Mouse (Mus musculus): Measurements from ENCODE around the gene Clybl. TPM values are rescaled to one million over a fixed set of nuclear protein-coding genes. Genes with fewer than 3 reads are reported as not detected.

Gene Clybl
- polyA plus RNA-seq, 1 experiment from 2014 or later: 17.5 TPM

GRCm38 (mm10) chr14:122227454-122227951, 46.0 kb downstream of the Clybl start:
- peaks cover 17% of the 10 kb centered on the region; the same call in 1 of the 2 replicates for H3K4me1 ChIP-seq (replicated peaks)
- peaks cover 56% of the 10 kb centered on the region for H3K27me3 ChIP-seq
- no peak for ATAC-seq (ENCODE audit: low FRiP score, low read depth)
- H3K4me3 ChIP-seq: no peak overlapping the region
- no peaks in the 10 kb centered on the region for H3K36me3 ChIP-seq
- H3K9ac ChIP-seq: no peak overlapping the region
- WGBS: 13% methylated on average over 14 of the region's 14 CpGs
- H3K4me2 ChIP-seq: peak overlapping the region; percentile 10; the same call in 1 of the 2 replicates
- H3K9me3 ChIP-seq: no peaks in the 10 kb centered on the region
- peak overlapping the region; percentile 69 for H3K27ac ChIP-seq (replicated peaks)

- H3K27ac ChIP-seq (replicated peaks): peak overlapping the region; percentile 62
- WGBS: 8% methylated on average over 23 of the region's 23 CpGs
- peak overlapping the region; percentile 21; the same call in 1 of the 2 replicates for H3K4me2 ChIP-seq
- H3K36me3 ChIP-seq: no peaks in the 10 kb centered on the region
- H3K4me1 ChIP-seq (replicated peaks): peaks cover 10% of the 10 kb centered on the region; the same call in 1 of the 2 replicates
- H3K9ac ChIP-seq: no peak overlapping the region
- H3K27me3 ChIP-seq: peaks cover 54% of the 10 kb centered on the region
- no peaks in the 10 kb centered on the region for H3K9me3 ChIP-seq
- H3K4me3 ChIP-seq: no peak overlapping the region
- 0 out of 2 replicates have a peak, but pooled peaks have one; percentile 40 for ATAC-seq (ENCODE audit: low FRiP score, low read depth)
Measured at GRCm38 (mm10) chr14:122228816-122229551, 47.5 kb downstream of the Clybl start.

- Histone ChIP-seq H3K4me1 (replicated peaks) (0 out of 2 replicates have a peak, but pooled peaks cover 10% of the 10 kb centered on the region), H3K4me2 (0 out of 2 replicates have a peak overlapping the region, but pooled peaks have one; percentile 11), H3K9me3 (no peaks in the 10 kb centered on the region), H3K27me3 (peaks cover 47% of the 10 kb centered on the region), H3K27ac (replicated peaks) (peak overlapping the region; percentile 57), H3K9ac (no peak overlapping the region), H3K4me3 (no peak overlapping the region), H3K36me3 (no peaks in the 10 kb centered on the region)
- whole genome bisulfite sequencing: 59% methylated on average over 5 of the region's 5 CpGs
- no peak for ATAC-seq (ENCODE audit: low FRiP score, low read depth)
Measured at GRCm38 (mm10) chr14:122229988-122230387, 48.5 kb downstream of the Clybl start.

- peak overlapping the region; percentile 24; the same call in 1 of the 2 replicates for H3K4me2 ChIP-seq
- H3K27ac ChIP-seq (replicated peaks): peak overlapping the region; percentile 57
- H3K27me3 ChIP-seq: peaks cover 41% of the 10 kb centered on the region
- H3K4me1 ChIP-seq (replicated peaks): 0 out of 2 replicates have a peak, but pooled peaks cover 10% of the 10 kb centered on the region
- H3K9me3 ChIP-seq: no peaks in the 10 kb centered on the region
- ATAC-seq (ENCODE audit: low FRiP score, low read depth): peak; percentile 75
- H3K4me3 ChIP-seq: no peak overlapping the region
- 23% methylated on average over 14 of the region's 14 CpGs for WGBS
- no peak overlapping the region for H3K9ac ChIP-seq
- no peaks in the 10 kb centered on the region for H3K36me3 ChIP-seq
Measured at GRCm38 (mm10) chr14:122230621-122231025, 49.1 kb downstream of the Clybl start.

GRCm38 (mm10) chr14:122231073-122231472, 49.6 kb downstream of the Clybl start:
- Histone ChIP-seq H3K36me3 (no peaks in the 10 kb centered on the region), H3K9ac (no peak overlapping the region), H3K27ac (replicated peaks) (peak overlapping the region; percentile 58), H3K4me1 (replicated peaks) (0 out of 2 replicates have a peak, but pooled peaks cover 10% of the 10 kb centered on the region), H3K4me2 (peak overlapping the region; percentile 24; the same call in 1 of the 2 replicates), H3K9me3 (no peaks in the 10 kb centered on the region), H3K27me3 (peaks cover 39% of the 10 kb centered on the region), H3K4me3 (no peak overlapping the region)
- no peak for ATAC-seq (ENCODE audit: low FRiP score, low read depth)
- 34% methylated on average over 10 of the region's 10 CpGs for WGBS

- no peak overlapping the region for H3K4me3 ChIP-seq
- peaks cover 31% of the 10 kb centered on the region for H3K27me3 ChIP-seq
- WGBS: 69% methylated on average over 19 of the region's 19 CpGs
- no peak overlapping the region for H3K4me2 ChIP-seq
- H3K9ac ChIP-seq: no peak overlapping the region
- H3K27ac ChIP-seq (replicated peaks): no peak overlapping the region
- ATAC-seq (ENCODE audit: low FRiP score, low read depth): no peak
- no peaks in the 10 kb centered on the region for H3K36me3 ChIP-seq
- H3K9me3 ChIP-seq: no peaks in the 10 kb centered on the region
- H3K4me1 ChIP-seq (replicated peaks): no peaks in the 10 kb centered on the region
Measured at GRCm38 (mm10) chr14:122233212-122233714, 51.8 kb downstream of the Clybl start.

GRCm38 (mm10) chr14:122243874-122244273, 62.4 kb downstream of the Clybl start:
- no peaks in the 10 kb centered on the region for H3K9me3 ChIP-seq
- 93% methylated on average over 1 of the region's 1 CpGs for WGBS

GRCm38 (mm10) chr14:122246919-122247859, 65.7 kb downstream of the Clybl start:
- Histone ChIP-seq H3K9ac (no peak overlapping the region), H3K27ac (replicated peaks) (no peak overlapping the region), H3K9me3 (no peaks in the 10 kb centered on the region), H3K36me3 (no peaks in the 10 kb centered on the region), H3K4me3 (no peak overlapping the region), H3K4me1 (replicated peaks) (no peaks in the 10 kb centered on the region), H3K27me3 (0 out of 2 replicates have a peak, but pooled peaks cover 3% of the 10 kb centered on the region), H3K4me2 (no peak overlapping the region)
- 70% methylated on average over 18 of the region's 18 CpGs for WGBS
- ATAC-seq (ENCODE audit: low FRiP score, low read depth): no peak

More at GRCm38 (mm10) chr14:122243874-122244273, 62.4 kb downstream of the Clybl start:
- no peak overlapping the region for H3K4me3 ChIP-seq
- H3K4me1 ChIP-seq (replicated peaks): no peaks in the 10 kb centered on the region
- ATAC-seq (ENCODE audit: low FRiP score, low read depth): no peak
- H3K4me2 ChIP-seq: no peak overlapping the region
- H3K27me3 ChIP-seq: no peaks in the 10 kb centered on the region
- H3K36me3 ChIP-seq: no peaks in the 10 kb centered on the region
- no peak overlapping the region for H3K9ac ChIP-seq
- H3K27ac ChIP-seq (replicated peaks): no peak overlapping the region

- Histone ChIP-seq H3K27me3 (0 out of 2 replicates have a peak, but pooled peaks cover 6% of the 10 kb centered on the region), H3K4me1 (replicated peaks) (no peaks in the 10 kb centered on the region), H3K9me3 (no peaks in the 10 kb centered on the region), H3K4me2 (no peak overlapping the region), H3K27ac (replicated peaks) (no peak overlapping the region), H3K36me3 (no peaks in the 10 kb centered on the region), H3K4me3 (no peak overlapping the region), H3K9ac (no peak overlapping the region)
- no peak for ATAC-seq (ENCODE audit: low FRiP score, low read depth)
- 95% methylated on average over 3 of the region's 3 CpGs for WGBS
Measured at GRCm38 (mm10) chr14:122249123-122249522, 67.6 kb downstream of the Clybl start.

- H3K9me3 ChIP-seq: no peaks in the 10 kb centered on the region
Measured at GRCm38 (mm10) chr14:122251346-122251745, 69.8 kb downstream of the Clybl start.

GRCm38 (mm10) chr14:122255562-122256260, 74.2 kb downstream of the Clybl start:
- 7% methylated on average over 21 of the region's 21 CpGs for WGBS
- H3K27me3 ChIP-seq: peaks cover 33% of the 10 kb centered on the region
- peak overlapping the region; percentile 37 for H3K4me2 ChIP-seq
- H3K9ac ChIP-seq: no peak overlapping the region
- H3K4me1 ChIP-seq (replicated peaks): peaks cover 11% of the 10 kb centered on the region; the same call in 1 of the 2 replicates
- no peaks in the 10 kb centered on the region for H3K36me3 ChIP-seq
- no peaks in the 10 kb centered on the region for H3K9me3 ChIP-seq
- ATAC-seq (ENCODE audit: low FRiP score, low read depth): peak; percentile 59; the same call in 1 of the 2 replicates
- no peak overlapping the region for H3K27ac ChIP-seq (replicated peaks)
- H3K4me3 ChIP-seq: no peak overlapping the region

More at GRCm38 (mm10) chr14:122251346-122251745, 69.8 kb downstream of the Clybl start:
- Histone ChIP-seq H3K4me3 (no peak overlapping the region), H3K4me2 (no peak overlapping the region), H3K27me3 (0 out of 2 replicates have a peak, but pooled peaks cover 10% of the 10 kb centered on the region), H3K9ac (no peak overlapping the region), H3K36me3 (no peaks in the 10 kb centered on the region), H3K27ac (replicated peaks) (no peak overlapping the region), H3K4me1 (replicated peaks) (peaks cover 11% of the 10 kb centered on the region; the same call in 1 of the 2 replicates)
- no peak for ATAC-seq (ENCODE audit: low FRiP score, low read depth)
